Mouse (Mus musculus) liver, embryonic 13.5 days (tissue): ENCODE results near the gene Knstrn. TPM values are rescaled to one million over a fixed set of nuclear protein-coding genes. Genes with fewer than 3 reads are reported as not detected.

Experiments used
- ATAC-seq: fragments of 200-750 bp; cut with Nextera tagmentation; 2 replicates; pipeline ENCODE4 v1.8.0; 2017; ENCODE audit warnings: low read depth, mild to moderate bottlenecking, moderate number of reproducible peaks, moderate library complexity
- DNase-seq: peaks from one replicate; pipeline ENCODE4 v3.0.0; 2022
- H3K27ac ChIP-seq: fragments of 300-500 bp; sonication (generic); 2 replicates; pipeline ENCODE4 v1.5.1; 2015; ENCODE audit warnings: moderate library complexity, mild to moderate bottlenecking, inconsistent platforms
- H3K27me3 ChIP-seq: fragments of 300-500 bp; sonication (generic); 2 replicates; pipeline ENCODE4 v1.6.1; 2015; ENCODE audit warnings: mild to moderate bottlenecking, inconsistent platforms
- H3K36me3 ChIP-seq: fragments of 300-500 bp; sonication (generic); 2 replicates; pipeline ENCODE4 v1.6.1; 2015; ENCODE audit warnings: mild to moderate bottlenecking, inconsistent platforms
- H3K4me1 ChIP-seq: fragments of 300-500 bp; sonication (generic); replicated peaks from 2 replicates; pipeline ENCODE4 v1.6.1; 2015; ENCODE audit warnings: inconsistent platforms
- H3K4me2 ChIP-seq: fragments of 300-500 bp; sonication (generic); 2 replicates; pipeline ENCODE4 v1.6.1; 2015; ENCODE audit warnings: inconsistent platforms, mild to moderate bottlenecking, moderate library complexity
- H3K4me3 ChIP-seq: fragments of 300-500 bp; sonication (generic); replicated peaks from 2 replicates; pipeline ENCODE4 v1.5.1; 2015; ENCODE audit warnings: mild to moderate bottlenecking, inconsistent platforms
- H3K9ac ChIP-seq: fragments of 300-500 bp; sonication (generic); 2 replicates; pipeline ENCODE4 v1.6.1; 2015; ENCODE audit warnings: mild to moderate bottlenecking, inconsistent platforms
- H3K9me3 ChIP-seq: fragments of 300-500 bp; sonication (generic); replicated peaks from 2 replicates; pipeline ENCODE4 v1.6.1; 2016; ENCODE audit warnings: inconsistent platforms
- WGBS: fragments of 180-500 bp; shearing (Covaris S2); methylation state at CpG from one replicate; pipeline ENCODE4 v1.1.7; 2015; ENCODE audit not compliant: insufficient replicate concordance; 5-methylcytosine and 5-hydroxymethylcytosine counted together
- polyA plus RNA-seq: library from polyadenylated mRNA; unstranded; fragments of >200 nt; fragmentation: Nextera tagmentation; extraction: Ambion mirVana; gene quantifications from 2 replicates; pipeline ENCODE4 v1.2.1, GENCODE M21; 2015

The Knstrn gene
- polyA plus RNA-seq, 1 experiment from 2014 or later, result 91.9 TPM

DNA sequence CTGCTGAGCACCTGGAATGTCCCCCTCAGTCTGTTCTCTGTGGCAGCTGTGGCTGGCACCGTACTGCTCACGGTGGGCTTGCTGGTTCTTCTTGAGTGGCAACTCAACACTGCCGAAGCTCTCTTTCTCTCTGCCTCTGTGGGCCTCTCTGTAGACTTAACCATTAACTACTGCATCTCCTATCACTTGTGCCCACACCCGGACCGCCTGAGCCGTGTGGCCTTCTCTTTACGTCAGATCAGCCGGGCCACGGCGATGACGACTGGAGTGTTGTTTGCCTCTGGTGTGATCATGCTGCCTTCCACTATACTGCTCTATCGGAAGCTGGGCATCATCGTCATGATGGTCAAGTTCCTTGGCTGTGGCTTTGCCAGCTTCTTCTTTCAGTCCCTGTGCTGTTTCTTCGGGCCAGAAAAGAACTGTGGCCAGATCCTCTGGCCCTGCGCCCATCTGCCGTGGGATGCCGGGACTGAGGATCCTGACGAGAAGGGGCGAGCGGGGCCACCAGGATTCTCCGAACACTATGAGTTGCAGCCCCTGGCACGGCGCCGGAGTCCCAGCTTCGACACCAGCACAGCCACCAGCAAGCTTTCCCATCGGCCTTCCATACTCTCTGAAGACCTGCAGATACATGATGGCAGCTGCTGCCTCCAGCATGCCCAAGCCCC, 22.1 kb upstream of the Knstrn start:
- peak overlapping the region; percentile 73 for H3K27ac ChIP-seq
- WGBS, result 77% methylated on average over 26 of the region's 26 CpGs
- peak; percentile 83 for ATAC-seq
- peaks cover 50% of the 10 kb centered on the region for H3K4me1 ChIP-seq
- no peaks in the 10 kb centered on the region for H3K9me3 ChIP-seq
- no peaks in the 10 kb centered on the region for H3K36me3 ChIP-seq
- DNase-seq, result peak; percentile 29
- H3K9ac ChIP-seq, result peak overlapping the region; percentile 19; the same call in 1 of the 2 replicates
- H3K4me2 ChIP-seq, result peak overlapping the region; percentile 54
- no peak overlapping the region for H3K4me3 ChIP-seq
- H3K27me3 ChIP-seq, result peaks cover 20% of the 10 kb centered on the region

DNA sequence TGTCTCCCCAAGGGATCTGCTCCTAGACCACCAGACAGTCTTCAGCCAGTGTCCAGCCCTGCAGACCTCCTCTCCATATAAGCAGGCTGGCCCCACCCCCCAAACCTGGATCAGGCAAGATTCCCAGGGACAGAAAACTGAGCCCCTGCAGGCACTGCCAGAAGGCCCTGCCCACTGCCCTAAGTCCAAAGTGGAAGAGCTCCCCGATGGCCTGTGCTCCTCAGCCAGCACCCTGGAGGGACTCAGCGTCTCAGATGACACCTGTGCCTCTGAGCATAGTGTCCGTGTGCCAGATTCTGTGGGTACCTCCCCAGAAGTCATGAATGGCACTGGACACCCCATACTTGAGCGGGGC, 21.6 kb upstream of the Knstrn start:
- Histone ChIP-seq H3K4me1 (peaks cover 45% of the 10 kb centered on the region), H3K4me3 (no peak overlapping the region), H3K27ac (no peak overlapping the region), H3K9me3 (no peaks in the 10 kb centered on the region), H3K36me3 (no peaks in the 10 kb centered on the region), H3K27me3 (peaks cover 20% of the 10 kb centered on the region), H3K4me2 (0 out of 2 replicates have a peak overlapping the region, but pooled peaks have one; percentile 54), H3K9ac (no peak overlapping the region)
- DNase-seq (no peak), ATAC-seq (no peak)
- WGBS, result 76% methylated on average over 4 of the region's 4 CpGs

DNA sequence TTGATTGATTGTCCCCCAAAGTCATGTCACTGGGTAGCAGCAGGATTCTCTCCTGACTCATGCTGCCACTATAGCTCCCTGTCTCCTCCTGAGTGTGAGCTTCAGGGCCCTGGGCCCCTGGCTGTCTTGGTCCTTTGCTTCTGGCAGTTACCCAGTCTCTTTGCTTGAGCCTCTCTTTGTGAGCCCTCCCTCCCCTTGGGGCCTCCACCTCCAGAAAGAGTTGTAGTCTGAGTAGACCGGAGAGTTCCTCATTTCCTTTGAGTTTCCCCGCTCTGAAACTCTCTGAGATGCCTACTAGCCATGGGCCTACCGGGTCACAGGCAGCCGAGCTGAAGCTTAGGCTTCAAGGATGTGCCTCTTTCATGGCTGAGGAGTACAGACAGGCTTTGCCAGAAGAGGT, 20.2 kb upstream of the Knstrn start:
- DNase-seq (no peak), ATAC-seq (no peak)
- peaks cover 43% of the 10 kb centered on the region for H3K4me1 ChIP-seq
- WGBS, result 46% methylated on average over 4 of the region's 4 CpGs
- 0 out of 2 replicates have a peak, but pooled peaks cover 2% of the 10 kb centered on the region for H3K9me3 ChIP-seq
- H3K4me3 ChIP-seq, result no peak overlapping the region
- H3K27ac ChIP-seq, result peak overlapping the region; percentile 40; the same call in 1 of the 2 replicates
- peaks cover 20% of the 10 kb centered on the region for H3K27me3 ChIP-seq
- H3K9ac ChIP-seq, result peak overlapping the region; percentile 15; the same call in 1 of the 2 replicates
- no peak overlapping the region for H3K4me2 ChIP-seq
- H3K36me3 ChIP-seq, result no peaks in the 10 kb centered on the region

DNA sequence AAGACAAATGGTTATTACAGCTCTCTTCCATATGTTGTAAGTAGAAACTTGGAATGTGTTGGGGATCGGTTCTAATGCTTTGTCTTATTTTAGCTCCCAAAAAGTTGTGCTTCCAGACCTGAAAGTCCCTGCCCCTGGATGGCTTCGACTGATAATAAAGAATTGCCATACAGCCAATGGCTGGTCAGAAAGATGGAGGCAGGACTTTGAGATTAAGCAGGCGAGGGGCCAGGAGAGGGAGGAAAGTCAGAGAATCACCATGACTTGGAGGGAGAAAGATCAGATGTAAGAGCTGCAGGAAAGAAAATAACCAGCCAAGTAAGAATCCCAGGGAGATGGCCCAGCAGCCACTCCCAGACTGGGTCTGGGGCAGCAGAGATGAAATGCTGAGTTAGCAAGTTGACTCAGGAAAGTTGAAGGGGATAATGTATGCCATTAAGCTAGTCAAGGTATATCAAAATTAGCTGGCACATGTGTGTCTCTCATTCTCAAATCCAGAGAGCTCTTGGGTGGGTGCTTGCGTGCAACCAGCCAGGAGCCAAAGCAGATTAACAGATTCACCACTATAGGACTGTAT, 11.2 kb upstream of the Knstrn start:
- peak overlapping the region; percentile 72 for H3K4me2 ChIP-seq
- 25% methylated on average over 4 of the region's 4 CpGs for WGBS
- ATAC-seq (peak; percentile 90), DNase-seq (peak; percentile 59)
- 0 out of 2 replicates have a peak, but pooled peaks cover 2% of the 10 kb centered on the region for H3K9me3 ChIP-seq
- peak overlapping the region; percentile 52 for H3K4me3 ChIP-seq
- H3K4me1 ChIP-seq, result peaks cover 64% of the 10 kb centered on the region
- peak overlapping the region; percentile 72 for H3K9ac ChIP-seq
- H3K27ac ChIP-seq, result peak overlapping the region; percentile 97
- no peaks in the 10 kb centered on the region for H3K27me3 ChIP-seq
- no peaks in the 10 kb centered on the region for H3K36me3 ChIP-seq

DNA sequence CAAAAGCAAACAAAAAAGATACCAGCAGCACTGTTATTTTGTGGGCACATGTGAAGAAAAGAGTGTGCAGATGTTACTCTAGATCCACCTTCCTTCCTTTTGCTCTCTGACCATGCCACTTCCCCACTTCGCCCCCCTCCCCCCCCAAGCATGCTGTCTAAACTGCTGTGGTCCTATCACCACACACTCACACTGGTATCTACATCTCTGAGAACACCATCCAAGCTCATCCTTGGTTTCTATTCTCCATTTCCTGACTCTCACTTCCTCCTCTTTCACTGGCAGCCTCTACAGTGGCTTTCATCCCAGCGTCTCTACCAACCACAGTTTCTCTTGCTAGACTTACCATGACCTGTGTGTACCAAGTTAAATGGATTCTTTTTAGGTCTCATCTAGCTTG, 9.3 kb upstream of the Knstrn start:
- Histone ChIP-seq H3K27ac (peak overlapping the region; percentile 97), H3K4me2 (peak overlapping the region; percentile 34; the same call in 1 of the 2 replicates), H3K36me3 (no peaks in the 10 kb centered on the region), H3K9ac (0 out of 2 replicates have a peak overlapping the region, but pooled peaks have one; percentile 30), H3K4me3 (no peak overlapping the region), H3K9me3 (no peaks in the 10 kb centered on the region), H3K27me3 (no peaks in the 10 kb centered on the region), H3K4me1 (peaks cover 64% of the 10 kb centered on the region)
- DNase-seq (no peak), ATAC-seq (no peak)
- WGBS, result 26% methylated on average over 2 of the region's 2 CpGs

DNA sequence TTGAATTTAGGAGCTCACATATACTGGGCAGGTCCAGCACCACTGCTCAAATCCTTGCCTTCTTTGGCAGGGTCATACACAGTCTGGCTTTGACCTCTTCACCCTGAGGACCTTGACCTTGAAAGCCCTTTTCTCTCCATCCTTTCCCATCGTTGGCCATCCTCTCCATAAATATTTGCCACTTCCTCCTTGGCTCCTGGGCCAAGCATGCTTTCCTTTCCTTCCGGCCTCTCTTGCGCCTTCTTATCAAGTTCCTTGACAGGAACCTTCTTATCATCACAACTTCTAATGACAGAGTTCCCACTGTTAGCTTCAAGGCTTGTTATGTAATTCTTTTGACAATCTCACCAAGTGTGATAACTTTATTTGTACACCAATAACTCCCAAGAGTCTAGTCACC, 8.7 kb upstream of the Knstrn start:
- Histone ChIP-seq H3K9ac (peak overlapping the region; percentile 38; the same call in 1 of the 2 replicates), H3K9me3 (no peaks in the 10 kb centered on the region), H3K4me2 (peak overlapping the region; percentile 34; the same call in 1 of the 2 replicates), H3K4me3 (no peak overlapping the region), H3K36me3 (no peaks in the 10 kb centered on the region), H3K4me1 (peaks cover 64% of the 10 kb centered on the region), H3K27me3 (no peaks in the 10 kb centered on the region), H3K27ac (peak overlapping the region; percentile 97)
- 11% methylated on average over 3 of the region's 3 CpGs for WGBS
- no peak for DNase-seq
- peak; percentile 26; the same call in 1 of the 2 replicates for ATAC-seq

DNA sequence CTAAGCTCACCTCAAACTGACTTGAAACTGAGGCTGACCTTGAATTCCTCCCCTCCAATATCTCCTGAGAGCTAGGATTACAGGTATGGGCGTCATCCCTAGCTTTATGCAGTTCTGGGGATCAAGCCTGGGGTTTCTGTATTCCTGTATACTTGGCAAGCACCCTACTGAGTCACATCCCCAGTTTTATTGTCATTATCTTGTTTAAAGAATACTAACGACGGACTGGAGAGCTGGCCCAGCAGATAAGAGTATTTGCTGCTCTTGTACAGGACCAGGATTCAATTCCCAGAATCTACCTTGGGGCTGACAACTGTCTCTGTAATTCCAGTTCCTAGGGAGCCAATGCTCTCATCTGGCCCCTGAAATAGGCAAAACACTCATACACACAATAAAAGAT, 8.0 kb upstream of the Knstrn start:
- H3K27ac ChIP-seq, result peak overlapping the region; percentile 97
- H3K4me3 ChIP-seq, result no peak overlapping the region
- H3K27me3 ChIP-seq, result no peaks in the 10 kb centered on the region
- no peaks in the 10 kb centered on the region for H3K36me3 ChIP-seq
- 18% methylated on average over 3 of the region's 3 CpGs for WGBS
- H3K4me2 ChIP-seq, result peak overlapping the region; percentile 34
- peak; percentile 61 for ATAC-seq
- H3K9me3 ChIP-seq, result no peaks in the 10 kb centered on the region
- DNase-seq, result no peak
- peak overlapping the region; percentile 37; the same call in 1 of the 2 replicates for H3K9ac ChIP-seq
- H3K4me1 ChIP-seq, result peaks cover 58% of the 10 kb centered on the region

DNA sequence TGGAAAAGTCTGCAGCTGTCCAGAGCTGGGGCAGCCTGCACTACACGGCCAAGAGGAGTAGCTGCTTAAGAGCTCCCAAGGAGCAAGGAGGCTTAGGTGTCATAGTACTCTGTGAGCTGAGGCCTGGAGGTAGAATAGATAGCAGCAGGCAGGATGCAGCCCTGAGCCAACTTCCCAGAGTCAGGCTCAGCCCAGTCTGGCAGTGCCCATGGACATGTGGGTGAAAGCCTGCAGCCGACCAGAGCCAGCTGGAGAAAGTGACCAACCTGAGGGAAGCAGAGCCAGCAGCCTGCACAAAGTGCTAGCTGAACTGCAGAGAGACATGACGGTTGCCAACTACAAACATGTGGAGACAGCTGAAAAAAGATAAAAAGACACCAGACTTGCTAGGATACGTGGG, 6.9 kb upstream of the Knstrn start:
- Histone ChIP-seq H3K27ac (peak overlapping the region; percentile 97), H3K27me3 (no peaks in the 10 kb centered on the region), H3K36me3 (no peaks in the 10 kb centered on the region), H3K4me1 (peaks cover 49% of the 10 kb centered on the region), H3K4me2 (no peak overlapping the region), H3K4me3 (no peak overlapping the region), H3K9me3 (no peaks in the 10 kb centered on the region), H3K9ac (peak overlapping the region; percentile 3; the same call in 1 of the 2 replicates)
- WGBS, result 54% methylated on average over 4 of the region's 4 CpGs
- DNase-seq (no peak), ATAC-seq (no peak)

DNA sequence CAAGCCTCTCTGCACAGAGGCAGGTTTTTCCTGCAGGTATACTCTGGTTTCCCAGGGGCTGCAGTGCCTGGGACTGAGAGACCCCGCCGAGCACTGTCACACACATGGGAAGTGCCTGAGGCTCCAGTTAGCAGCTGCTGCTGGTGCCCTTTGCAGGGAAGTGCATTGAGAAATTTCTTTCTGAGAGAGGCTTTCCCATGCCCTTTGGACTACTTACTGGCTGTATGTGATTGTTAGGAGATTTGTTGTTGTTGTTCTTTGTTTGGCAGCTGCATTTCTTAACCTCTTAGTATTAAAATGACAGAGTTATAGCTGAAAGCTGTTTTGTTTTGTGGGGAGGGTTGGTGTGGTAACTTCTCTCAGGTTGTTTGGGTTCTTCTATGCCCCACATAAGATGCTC, 2.9 kb upstream of the Knstrn start:
- Histone ChIP-seq H3K4me1 (peaks cover 38% of the 10 kb centered on the region), H3K9me3 (no peaks in the 10 kb centered on the region), H3K27me3 (no peaks in the 10 kb centered on the region), H3K4me3 (no peak overlapping the region), H3K9ac (no peak overlapping the region), H3K4me2 (no peak overlapping the region), H3K36me3 (peaks cover 8% of the 10 kb centered on the region), H3K27ac (no peak overlapping the region)
- DNase-seq, result no peak
- 59% methylated on average over 2 of the region's 2 CpGs for WGBS
- no peak for ATAC-seq

DNA sequence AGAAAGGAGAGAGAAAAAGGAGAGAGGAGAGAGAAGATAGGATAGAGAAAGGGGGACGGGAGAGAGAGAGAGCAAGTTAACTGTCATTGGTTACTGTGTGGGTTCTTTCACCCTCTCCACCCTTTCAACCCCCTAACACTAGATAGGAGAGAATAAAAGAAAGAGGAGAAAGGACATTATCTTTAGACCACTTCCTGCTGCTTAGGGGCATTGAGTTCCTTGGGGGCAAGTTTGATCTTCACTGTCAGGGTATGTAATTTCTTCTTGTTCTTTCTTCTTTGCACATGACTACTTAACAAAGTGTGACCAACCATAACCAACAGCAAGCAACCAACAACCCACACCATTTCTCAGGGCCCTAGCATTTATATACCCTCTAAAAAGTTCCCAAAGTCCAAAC, 1.1 kb upstream of the Knstrn start:
- DNase-seq (no peak), ATAC-seq (no peak)
- H3K36me3 ChIP-seq, result peaks cover 22% of the 10 kb centered on the region
- H3K4me2 ChIP-seq, result no peak overlapping the region
- peaks cover 28% of the 10 kb centered on the region for H3K4me1 ChIP-seq
- H3K4me3 ChIP-seq, result no peak overlapping the region
- no peak overlapping the region for H3K27ac ChIP-seq
- WGBS, result 29% methylated on average over 1 of the region's 1 CpGs
- no peaks in the 10 kb centered on the region for H3K9me3 ChIP-seq
- H3K27me3 ChIP-seq, result no peaks in the 10 kb centered on the region
- H3K9ac ChIP-seq, result no peak overlapping the region

DNA sequence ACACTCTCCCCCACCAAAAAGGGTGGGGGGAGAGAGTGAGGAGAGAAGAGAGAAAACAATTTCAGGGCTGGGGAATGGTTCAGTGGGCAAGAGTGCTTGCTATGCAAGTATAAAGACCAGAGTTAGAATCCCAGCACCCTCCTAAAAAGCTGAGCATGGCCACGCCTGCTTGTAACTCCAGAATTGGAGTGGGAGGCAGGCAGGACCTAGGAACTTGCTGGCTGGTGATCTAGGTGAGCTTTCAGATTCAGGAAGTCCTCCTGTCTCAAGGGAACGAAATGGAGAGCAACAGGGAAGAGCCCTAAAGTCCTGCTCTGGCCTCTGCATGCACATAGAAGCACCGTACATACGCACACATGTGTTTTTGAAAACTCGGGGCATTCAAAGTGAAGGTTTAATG, 9.0 kb downstream of the Knstrn start:
- Histone ChIP-seq H3K9me3 (0 out of 2 replicates have a peak, but pooled peaks cover 2% of the 10 kb centered on the region), H3K27me3 (no peaks in the 10 kb centered on the region), H3K9ac (no peak overlapping the region), H3K4me1 (0 out of 2 replicates have a peak, but pooled peaks cover 3% of the 10 kb centered on the region), H3K36me3 (peaks cover 88% of the 10 kb centered on the region), H3K4me3 (no peak overlapping the region), H3K4me2 (no peak overlapping the region), H3K27ac (no peak overlapping the region)
- 84% methylated on average over 5 of the region's 5 CpGs for WGBS
- DNase-seq, result no peak
- ATAC-seq, result no peak
